Mouse (Mus musculus): ENCODE data around the gene Tenm4.

Gene Tenm4

DNA sequence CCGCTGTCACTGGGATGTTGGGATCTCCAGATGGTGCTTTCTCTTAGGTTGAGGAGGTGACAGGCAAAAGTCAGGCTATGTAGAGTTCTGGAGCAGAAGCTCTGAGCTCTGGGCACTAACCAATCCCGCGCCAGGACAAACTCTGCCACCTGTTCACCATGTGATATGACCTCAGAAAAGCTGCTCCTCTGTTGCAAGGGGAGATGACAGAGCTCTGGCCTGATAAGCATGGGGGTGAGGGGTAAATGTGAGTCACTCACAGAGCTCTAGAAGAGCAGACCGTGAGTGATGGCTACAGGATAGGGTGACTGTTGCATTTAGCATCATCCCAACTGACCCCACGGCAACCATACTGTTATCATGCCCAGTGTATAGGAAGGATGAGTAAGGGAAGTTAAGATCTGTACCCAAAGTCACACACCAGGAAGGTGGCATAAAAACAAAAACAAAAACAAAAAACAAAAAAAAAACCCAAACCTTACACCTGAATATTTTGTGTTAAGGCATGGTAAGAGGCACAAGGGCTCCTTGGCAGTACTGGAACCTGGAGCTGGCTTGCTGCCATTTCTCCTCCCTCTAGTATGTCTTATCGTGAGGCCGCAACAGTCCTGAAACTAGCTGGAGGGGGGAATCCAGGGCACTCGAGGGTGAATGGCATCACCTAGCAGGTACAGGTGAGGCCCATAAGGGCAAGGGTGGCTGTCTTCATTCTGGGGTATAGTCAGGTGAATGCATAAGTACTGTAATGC is 530.2 kb downstream of the Tenm4 start:
- no peak for DNase-seq (ENCODE audit: low spot score)

DNA sequence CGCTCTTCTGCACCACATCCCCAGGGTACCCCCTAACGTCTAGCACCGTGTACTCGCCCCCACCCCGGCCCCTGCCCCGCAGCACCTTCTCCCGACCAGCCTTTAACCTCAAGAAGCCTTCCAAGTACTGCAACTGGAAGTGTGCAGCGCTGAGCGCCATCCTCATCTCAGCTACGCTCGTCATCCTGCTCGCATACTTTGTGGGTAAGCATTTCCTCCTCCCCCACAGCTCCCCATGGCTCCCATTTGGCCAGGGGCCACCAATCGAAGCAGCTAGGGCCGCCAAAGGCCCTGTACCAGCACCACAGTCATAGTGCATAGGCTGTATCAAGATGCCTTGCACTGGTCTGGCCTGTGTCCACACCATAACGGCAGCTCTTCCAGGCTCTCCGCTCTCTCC is 532.9 kb downstream of the Tenm4 start:
- DNase-seq (ENCODE audit: low spot score) = no peak

DNA sequence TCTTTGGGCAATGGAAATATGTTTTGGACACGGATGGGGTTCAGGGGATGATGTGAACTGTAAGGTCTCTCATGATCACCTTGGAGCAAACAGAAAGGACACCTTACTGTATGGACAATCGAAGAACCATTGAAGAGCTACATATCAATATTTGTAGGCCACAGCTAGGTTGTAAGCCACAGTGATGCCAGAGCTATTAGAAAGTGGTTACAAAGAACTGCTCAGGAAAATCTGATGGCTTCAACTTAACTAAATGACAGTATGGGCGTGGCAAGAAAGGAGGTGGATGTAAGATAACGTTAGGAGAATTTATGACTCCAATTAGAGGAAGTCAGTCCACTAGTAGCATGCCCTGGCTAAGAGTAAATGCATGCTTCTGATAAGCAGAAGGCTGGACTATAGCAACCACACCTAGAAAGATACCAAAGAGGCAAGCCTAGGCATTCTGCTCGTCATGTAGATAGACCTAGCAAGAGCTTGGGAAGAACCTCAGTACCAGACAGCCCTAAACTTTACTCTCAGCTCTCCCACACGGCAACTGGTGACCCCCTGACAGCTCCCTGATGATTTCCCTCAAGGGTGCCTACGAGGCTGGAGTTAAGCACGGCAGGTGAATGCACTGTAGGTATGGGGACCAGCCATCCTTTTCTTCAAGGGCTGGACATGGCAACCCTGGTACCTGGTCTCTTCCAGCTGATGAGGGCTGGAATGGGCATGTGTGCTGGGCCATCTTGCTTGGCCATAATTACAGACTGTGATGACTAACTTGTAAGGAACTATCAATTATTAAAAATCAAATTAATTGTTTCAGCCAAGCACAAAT is 534.5 kb downstream of the Tenm4 start:
- no peak for DNase-seq (ENCODE audit: low spot score)

DNA sequence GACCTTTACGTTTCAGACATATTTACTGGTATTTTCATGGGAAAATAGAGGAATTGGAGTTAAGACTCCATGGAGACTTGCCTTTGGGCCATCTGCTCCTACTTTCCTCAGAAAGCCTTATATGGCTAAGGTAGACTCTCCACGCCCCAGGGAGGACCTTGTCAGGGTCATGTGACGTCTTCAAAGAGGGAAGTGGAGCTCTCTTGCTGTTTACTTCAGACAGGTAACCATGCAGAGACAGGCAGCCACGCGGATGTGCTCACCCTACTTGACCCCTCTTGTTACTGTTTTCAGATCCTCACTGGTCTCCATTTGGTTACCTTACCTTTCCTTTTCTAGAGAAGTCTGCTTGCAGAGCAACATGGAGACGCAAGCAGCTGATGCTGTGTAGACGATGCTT is 535.5 kb downstream of the Tenm4 start:
- DNase-seq (ENCODE audit: low spot score) = no peak

DNA sequence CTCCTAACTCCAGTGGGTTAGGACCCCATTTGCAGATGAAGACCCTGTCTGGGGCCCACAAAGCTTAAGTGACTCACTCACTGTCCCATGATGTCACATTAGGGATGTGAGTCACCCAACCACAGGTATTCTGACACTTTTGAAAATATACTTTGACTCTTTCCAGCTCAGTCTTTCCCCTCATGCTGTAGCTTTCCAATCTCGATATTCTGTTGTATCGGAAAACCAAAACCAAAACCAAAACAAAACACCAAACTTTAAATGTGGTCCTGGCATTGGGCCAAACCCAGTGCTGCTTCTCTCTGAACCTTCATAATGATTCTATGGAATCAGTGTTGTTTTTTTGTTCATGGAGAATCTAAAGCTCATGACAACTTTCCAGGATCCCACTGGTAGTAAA is 536.1 kb downstream of the Tenm4 start:
- DNase-seq (ENCODE audit: low spot score) = no peak

DNA sequence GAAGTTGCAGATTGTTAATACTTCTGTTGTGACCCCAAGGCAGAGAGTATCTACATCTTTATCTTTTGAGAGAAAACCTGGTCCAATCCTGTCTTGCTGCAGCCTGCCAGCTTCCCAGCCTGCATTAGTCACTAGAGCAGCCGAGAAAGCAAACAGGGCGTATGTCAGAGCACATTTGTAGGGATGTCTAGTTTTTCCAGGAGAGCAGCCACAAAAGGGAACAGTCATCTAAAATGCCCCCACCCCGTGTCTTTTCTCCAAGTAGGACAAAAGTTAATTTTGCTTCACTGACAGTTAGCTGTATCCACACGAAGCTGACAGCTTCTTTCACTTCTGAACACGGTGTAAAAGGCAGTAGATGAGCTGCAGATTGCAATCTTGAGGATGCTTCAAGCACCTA is 537.0 kb downstream of the Tenm4 start:
- no peak for DNase-seq (ENCODE audit: low spot score)

DNA sequence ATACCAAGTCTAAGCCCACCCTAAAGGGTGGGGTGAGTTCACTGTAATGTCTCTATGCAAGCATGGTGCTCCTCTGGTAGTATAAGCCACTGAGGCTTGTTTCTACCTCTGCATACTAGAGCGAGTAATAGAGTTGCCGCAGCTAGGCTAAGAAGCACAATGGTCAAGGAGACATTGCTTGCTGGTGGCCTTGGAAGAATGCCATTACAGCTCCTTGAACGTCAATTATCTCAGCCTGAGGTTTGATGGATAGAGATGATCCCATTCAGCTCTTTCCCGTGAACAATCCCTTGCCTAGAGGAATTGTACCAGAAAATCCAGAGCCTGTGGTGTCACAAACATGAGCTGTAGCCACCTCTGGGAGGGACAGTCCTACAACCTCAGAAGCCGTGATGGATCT is 537.5 kb downstream of the Tenm4 start:
- no peak for DNase-seq (ENCODE audit: low spot score)

DNA sequence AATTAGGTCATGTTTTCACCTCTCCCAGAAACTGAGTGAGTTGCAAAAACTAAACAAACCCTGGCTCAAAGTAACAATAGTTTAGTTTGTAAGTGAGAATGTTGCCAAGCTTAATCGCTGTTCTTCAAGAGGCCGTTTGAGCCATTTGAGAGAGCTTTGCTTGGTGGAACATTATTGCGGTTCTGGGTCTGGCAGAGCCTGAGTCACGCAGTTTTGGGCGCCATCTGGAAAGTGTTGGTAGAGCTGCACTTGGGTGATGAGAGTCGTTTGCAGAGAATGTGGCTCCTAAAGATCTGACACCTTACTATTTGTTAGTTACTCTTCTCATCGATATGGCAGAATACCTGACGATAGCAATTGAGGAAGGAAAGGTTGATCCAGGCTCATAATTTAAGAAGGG is 537.9 kb downstream of the Tenm4 start:
- DNase-seq (ENCODE audit: low spot score) = no peak

DNA sequence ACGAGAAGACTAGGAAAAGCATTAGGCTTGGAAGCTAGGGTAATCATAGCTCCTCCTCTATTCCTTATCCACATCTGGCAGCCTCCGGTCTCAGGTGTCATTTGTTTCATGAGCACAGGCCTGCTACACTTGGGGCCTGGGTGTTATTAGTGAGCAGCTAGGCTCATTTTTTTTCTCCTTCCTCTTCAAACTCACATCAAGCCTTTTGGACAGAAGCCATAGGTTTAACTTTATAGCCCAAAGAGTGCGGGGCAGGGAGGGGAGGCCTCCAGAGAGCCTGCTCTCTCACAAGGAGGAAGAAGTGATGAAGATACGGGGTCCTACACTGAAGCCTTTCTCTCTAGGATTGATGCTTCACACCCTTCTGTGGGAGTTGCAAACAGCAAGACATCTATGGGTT is 538.8 kb downstream of the Tenm4 start:
- DNase-seq (ENCODE audit: low spot score) = no peak

DNA sequence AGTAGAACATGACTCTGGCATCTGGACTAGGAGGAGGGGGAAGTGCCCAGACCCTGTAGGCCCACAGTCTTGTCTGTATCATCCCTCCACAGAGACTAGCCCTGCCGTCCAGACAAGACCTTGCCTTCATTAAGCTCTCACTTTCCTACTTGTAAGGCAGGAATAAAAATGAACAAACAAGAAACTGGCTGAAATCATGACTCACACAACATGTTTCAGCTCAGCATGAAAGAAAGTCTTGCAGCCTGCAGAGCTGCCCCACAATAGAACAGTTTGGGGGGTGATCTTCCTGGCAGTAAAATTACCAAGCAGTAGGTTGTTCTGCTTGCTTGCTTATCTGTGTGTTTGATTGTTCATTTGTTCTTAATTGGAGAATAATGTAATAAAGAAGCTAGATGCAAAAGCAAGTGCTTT is 539.6 kb downstream of the Tenm4 start:
- DNase-seq (ENCODE audit: low spot score) = no peak

DNA sequence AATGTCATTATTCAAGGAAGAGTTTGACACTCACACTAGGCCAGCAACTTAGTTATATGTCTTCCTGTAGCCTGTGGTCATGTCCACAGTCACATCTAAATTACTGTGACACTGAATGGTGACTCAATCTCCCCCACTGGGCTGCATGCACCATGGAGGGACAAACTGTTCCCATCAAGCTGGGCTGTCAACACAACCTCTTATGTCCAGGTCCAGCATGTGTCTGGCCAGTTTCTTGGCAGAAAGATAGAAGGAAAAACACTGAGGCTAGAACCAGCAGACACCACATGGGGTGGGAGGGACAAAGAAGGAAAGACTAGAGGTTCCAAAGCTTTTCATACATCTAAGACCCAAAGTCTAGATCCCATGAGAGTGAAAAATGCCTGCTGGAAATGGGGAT is 541.8 kb downstream of the Tenm4 start:
- DNase-seq (ENCODE audit: low spot score) = no peak

DNA sequence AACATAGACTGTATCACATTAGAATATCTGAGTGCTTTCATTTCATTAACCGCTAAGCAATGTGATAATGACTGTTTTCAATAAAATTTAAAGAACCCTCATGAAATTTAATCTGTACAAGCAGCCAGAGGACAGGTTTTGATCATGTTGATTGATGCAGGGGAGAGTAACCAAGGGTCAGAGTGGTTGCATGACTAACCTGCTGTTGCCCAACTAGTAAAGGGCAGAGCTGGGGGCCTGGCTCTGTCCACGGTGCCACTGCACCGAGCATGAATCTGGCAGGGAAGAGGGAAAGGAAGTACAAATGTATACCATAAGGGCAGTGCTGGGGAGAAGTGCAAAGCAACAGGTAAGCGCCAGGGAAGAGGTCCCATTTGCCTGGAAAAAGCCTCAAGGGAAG is 545.9 kb downstream of the Tenm4 start:
- DNase-seq (ENCODE audit: low spot score) = no peak

DNA sequence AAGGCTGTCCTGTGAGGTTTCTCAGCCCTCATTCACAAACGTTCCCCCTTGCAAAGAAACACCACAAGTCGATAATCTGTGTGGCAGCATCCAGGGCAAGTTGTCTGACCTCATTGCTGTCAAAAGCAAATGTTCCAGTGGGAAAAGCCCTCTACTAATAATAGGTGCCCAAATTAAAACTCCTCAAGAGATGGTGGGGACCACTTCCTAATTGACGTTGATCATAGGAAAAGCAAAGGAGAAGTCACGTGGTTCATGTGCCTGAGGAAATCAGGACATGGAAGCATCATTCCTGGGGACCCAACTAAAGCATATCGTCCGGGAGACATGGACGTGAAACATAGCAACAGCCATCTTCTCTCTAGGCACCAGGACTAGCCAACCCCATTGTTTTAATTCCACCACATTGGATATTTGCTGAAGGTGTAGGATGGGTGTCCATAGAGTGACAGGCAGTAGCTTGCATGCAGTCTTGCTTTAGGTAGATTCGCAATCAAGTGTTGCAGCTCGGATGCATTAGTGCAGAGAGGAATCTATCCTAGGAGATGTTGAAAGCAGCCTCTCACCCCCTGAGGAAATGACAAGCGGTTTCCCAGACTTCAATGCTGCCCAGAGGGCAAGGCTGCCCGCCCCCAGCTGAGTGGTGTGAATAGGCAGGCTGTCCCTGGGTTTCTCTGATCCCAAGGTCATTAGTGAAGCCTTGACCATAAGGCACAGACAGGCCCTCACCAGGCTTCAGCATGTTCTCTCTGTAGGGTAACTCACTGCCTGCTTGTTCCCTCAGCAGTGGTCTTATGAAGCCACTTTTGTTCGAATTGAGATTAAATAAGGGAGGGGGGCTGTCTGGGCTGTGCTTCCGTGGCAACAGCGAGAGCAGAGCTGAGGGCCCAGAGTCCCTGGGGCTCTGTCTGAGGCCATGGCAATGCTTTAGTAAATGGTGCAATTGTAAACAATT is 547.4 kb downstream of the Tenm4 start:
- no peak for DNase-seq (ENCODE audit: low spot score)

DNA sequence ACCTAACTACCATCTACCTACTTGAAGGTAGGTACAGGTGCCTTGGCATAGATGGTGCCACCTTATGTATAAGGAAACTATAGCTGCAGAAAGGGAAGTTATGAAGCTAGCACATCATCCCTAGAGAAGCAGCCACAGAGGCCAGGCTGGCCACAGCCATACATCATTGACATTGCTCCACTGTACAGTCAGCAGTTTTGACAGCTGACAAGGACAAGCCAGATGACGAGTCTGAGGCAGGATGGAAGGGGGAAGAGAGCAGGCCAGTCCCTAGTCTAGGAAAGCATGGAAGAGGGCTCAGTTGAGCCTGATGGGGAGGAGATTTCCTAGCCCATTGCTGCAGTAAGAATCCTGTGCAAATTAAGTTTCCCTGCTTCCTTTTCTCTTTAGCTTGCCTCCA is 548.9 kb downstream of the Tenm4 start:
- DNase-seq (ENCODE audit: low spot score) = no peak

DNA sequence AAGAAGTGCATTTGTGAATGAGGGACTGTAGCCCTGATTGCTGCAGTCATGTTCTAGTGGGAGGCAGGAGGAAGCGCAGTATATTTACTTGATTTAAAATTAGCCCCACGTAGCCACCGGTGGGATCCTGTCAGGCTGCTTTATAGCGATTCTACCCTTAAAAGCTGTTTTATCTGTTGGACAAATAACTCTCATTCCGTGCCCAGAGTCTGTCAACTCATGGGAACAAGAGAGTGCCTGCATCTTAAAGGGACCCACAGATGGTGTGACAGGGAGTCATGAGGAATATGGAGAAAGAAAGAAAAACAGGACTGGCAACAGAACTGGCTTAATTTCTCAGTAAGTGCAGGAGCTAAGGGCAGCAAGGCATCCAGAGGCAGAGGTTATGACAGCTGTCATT is 549.4 kb downstream of the Tenm4 start:
- no peak for DNase-seq (ENCODE audit: low spot score)

DNA sequence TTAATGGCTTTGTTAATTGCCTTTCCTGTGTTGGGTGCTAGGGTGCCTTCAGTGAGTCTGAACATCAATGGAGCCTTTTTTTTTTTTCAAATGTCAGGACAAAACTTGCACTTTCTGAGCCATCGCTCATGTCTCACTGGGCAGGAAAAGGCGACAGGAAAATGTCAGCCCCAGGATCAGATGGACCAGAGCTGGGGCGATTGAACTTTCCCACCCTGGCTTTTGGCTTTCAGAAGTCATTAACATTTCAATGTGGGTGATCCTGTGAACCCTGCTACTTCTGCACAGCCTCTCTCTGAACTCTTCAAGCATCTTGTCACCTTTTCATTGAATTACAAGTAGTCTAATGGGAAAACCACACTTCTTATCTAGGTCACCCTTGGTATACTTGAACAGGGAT is 551.8 kb downstream of the Tenm4 start:
- no peak for DNase-seq (ENCODE audit: low spot score)

DNA sequence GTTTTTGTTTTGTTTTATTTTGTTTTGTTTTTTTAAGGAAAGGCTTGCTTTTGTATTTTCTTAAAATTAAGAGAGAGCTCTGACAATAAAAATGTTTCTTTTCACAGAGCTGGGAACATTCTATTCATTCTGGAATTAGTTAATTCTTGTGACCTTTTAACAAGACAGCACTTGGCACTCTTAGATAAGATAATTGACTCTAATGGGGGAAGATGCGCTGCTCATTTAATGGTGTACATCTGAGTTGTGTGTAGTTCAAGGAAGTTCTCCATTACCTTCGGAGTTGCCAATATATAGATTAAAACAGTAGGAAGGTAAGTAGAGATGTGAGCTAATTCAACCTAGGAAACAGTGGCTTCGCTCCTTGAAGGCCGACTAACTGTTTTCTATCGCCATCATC is 554.6 kb downstream of the Tenm4 start:
- DNase-seq (ENCODE audit: low spot score) = no peak

DNA sequence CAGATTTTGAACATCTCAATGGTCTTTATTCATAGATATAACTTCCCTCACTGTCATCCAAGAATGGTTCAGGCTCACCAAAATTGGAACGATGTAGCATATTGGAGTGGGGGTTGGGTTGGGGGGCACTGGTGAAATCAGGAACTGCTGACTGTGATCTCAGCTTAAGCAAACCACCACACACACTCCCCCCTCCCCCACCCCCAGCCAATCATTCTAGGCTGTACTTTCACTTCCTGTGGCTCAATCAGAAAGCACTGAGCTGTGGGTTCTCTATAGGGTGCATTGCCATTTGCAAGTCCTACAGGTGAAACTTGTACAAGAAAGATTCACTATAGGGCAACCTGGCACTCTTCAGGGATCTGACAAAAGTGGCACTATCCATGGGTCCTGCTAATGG is 559.3 kb downstream of the Tenm4 start:
- no peak for DNase-seq (ENCODE audit: low spot score)

DNA sequence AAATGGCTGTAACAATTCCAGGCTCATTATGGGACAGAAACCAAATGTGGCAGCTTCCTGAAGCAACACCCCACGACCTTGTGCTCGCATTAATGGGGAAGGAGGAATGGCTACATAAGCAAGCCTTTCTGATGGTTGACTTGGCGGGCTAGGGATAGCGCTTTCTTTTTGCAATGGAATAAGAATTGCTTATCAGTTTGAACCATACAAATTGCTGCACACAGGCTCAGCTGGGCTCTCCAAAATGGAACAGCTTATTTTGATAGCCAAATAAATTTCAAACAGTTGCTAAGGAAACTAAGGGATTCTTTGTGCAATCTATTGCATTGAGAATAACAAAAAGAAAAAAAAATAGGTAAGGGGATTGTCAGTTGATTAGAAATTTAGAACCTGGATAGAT is 560.9 kb downstream of the Tenm4 start:
- DNase-seq (ENCODE audit: low spot score) = no peak

DNA sequence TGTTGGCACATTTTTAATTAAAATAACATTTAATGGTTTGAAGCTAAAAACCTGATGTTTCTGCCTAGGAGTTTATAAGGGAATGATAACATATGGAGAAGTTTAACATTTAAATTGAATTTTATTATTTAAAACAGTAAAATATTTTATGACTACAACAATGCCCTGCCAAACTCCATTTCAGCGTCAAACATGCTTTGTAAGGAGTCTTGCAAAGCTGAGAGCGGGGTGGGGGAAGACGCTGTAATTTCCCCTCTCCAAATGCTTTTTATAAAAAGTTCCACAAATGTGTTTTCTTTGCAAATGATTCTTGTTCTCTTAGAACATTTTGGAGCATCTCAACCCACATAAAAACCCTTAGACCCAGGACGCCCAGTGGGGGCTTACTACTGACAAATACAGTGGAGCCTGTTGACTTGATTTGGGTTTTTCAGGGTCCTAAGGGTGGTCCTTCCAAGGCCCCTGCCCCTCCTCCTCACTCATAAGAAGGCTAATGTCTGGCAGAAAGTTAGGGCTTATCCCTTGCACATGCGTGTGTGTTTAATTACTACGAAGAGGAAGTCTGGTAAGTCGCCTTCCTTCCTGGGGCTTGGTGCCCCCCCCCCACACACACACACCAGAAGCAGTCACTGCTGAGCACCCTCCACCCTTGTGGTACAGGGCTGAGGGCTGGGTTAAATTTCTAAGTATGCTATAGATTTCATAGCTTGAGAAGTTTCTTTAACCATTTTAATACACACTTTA is 563.4 kb downstream of the Tenm4 start:
- DNase-seq (ENCODE audit: low spot score) = no peak

DNA sequence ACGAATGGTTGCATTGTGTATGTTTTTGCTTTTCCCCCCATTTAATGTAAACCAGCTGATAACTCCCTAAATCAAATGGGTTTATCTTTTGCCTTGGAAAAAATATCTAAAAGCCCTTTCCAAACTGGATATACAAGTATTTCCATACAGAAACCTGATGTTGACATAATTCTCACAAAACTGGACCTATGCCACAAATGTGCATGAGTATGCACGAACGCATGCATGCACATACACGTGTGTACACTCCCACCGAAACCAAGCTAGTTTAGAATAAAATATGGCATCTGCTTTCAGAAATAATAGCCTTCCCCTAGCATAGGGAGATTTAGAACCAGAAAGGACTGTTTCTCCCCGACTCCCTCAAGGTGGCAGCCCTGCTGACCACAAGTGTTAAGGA is 569.6 kb downstream of the Tenm4 start:
- DNase-seq (ENCODE audit: low spot score) = no peak

DNA sequence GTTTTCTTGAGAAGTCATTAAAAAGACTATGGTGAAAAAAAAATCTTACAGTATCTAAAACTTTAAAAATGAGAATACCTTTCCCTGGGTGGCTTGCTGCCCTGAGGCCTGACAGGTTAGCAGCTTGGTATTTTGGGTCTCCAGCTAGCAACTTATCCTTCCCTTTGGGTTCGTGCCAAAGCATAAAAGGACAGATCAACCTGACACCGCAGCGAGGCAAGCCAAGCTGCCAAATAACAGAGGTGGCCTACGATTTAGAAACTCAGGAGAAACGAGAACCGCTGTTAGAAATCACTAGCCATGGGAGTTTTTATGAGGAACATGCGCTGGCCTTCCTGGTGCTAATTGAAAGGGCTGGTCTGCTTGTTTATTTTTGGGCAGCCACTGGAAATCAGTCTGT is 571.2 kb downstream of the Tenm4 start:
- no peak for DNase-seq (ENCODE audit: low spot score)

All from urinary bladder, postnatal 10 days (tissue).